Mouse (Mus musculus) bone marrow, adult 2 months (tissue): Measurements from ENCODE around the gene Pigx. TPM values are rescaled to one million over a fixed set of nuclear protein-coding genes. Genes with fewer than 3 reads are reported as not detected.
"Not testable (repeated sequence)": the region's sequence is repeated elsewhere in the genome, so short reads cannot be mapped to it uniquely, and the experiment has no call there.

Experiments
- H3K27ac ChIP-seq: fragments of 200-500 bp; 2 replicates; pipeline ENCODE4 v1.5.1; 2012; ENCODE audit warnings: low read depth, mild to moderate bottlenecking, control low read depth, inconsistent platforms, low read length; ENCODE audit not compliant: control insufficient read depth, poor library complexity, insufficient read depth
- H3K4me1 ChIP-seq: fragments of 200-500 bp; 2 replicates; pipeline ENCODE4 v1.6.1; 2011; ENCODE audit warnings: low read length; ENCODE audit not compliant: control insufficient read depth, insufficient read depth
- H3K4me3 ChIP-seq: fragments of 200-500 bp; replicated peaks from 2 replicates; pipeline ENCODE3; 2011; ENCODE audit warnings: mild to moderate bottlenecking, low read depth, low read length, control low read depth; ENCODE audit not compliant: control insufficient read depth
- CTCF ChIP-seq: fragments of 200-500 bp; IDR thresholded peaks from 2 replicates; pipeline ENCODE4 v1.5.1; 2011; ENCODE audit warnings: low read length, control low read depth; ENCODE audit not compliant: control insufficient read depth, insufficient read depth
- POLR2A ChIP-seq: fragments of 200-500 bp; IDR thresholded peaks from 2 replicates; pipeline ENCODE4 v1.6.1; 2011; ENCODE audit warnings: low read depth, mild to moderate bottlenecking, control low read depth, low read length, borderline replicate concordance; ENCODE audit not compliant: control insufficient read depth
- WGBS: fragments of 180-500 bp; shearing (Covaris S2); methylation state at CpG from one replicate; pipeline ENCODE4 v1.1.7; 2018; 5-methylcytosine and 5-hydroxymethylcytosine counted together
- polyA plus RNA-seq: library from polyadenylated mRNA; stranded (reverse); fragments of >200 nt; gene quantifications from 2 replicates; pipeline ENCODE4 v1.2.4, GENCODE M21; 2011; ENCODE audit warnings: low replicate concordance; ENCODE audit not compliant: missing spikeins, insufficient read depth, insufficient read length

The Pigx gene
- polyA plus RNA-seq, 1 experiment, result 35.7 TPM

- Histone ChIP-seq H3K4me3 (peak overlapping the region; percentile 91), H3K4me1 (peaks cover 1% of the 10 kb centered on the region; the same call in 1 of the 2 replicates), H3K27ac (no peak overlapping the region)
- 2% methylated on average over 13 of the region's 13 CpGs for WGBS
- TF ChIP-seq CTCF, result no peak
- TF ChIP-seq POLR2A, result no peak
Observed at GRCm38 (mm10) chr16:32077648-32078407, 21.7 kb downstream of the Pigx start.

GRCm38 (mm10) chr16:32076406-32076805 is 23.1 kb downstream of the Pigx start:
- TF ChIP-seq CTCF, result no peak
- TF ChIP-seq POLR2A, result no peak
- no peak overlapping the region for H3K27ac ChIP-seq
- peaks cover 1% of the 10 kb centered on the region; the same call in 1 of the 2 replicates for H3K4me1 ChIP-seq
- 45% methylated on average over 3 of the region's 3 CpGs for WGBS
- H3K4me3 ChIP-seq, result no peak overlapping the region

- Histone ChIP-seq H3K4me1 (peaks cover 1% of the 10 kb centered on the region; the same call in 1 of the 2 replicates), H3K27ac (no peak overlapping the region), H3K4me3 (no peak overlapping the region)
- WGBS, result 6% methylated on average over 1 of the region's 1 CpGs
- no peak for TF ChIP-seq POLR2A
- TF ChIP-seq CTCF, result no peak
Observed at GRCm38 (mm10) chr16:32075762-32076161, 23.8 kb downstream of the Pigx start.

- 48% methylated on average over 4 of the region's 4 CpGs for WGBS
- H3K27ac ChIP-seq, H3K4me3 ChIP-seq, H3K4me1 ChIP-seq: not testable (repeated sequence)
Observed at GRCm38 (mm10) chr16:32070070-32070469, 29.5 kb downstream of the Pigx start.

- TF ChIP-seq POLR2A (no peak), CTCF (no peak)
- H3K27ac ChIP-seq, result no peak overlapping the region
- no peak overlapping the region for H3K4me3 ChIP-seq
- H3K4me1 ChIP-seq, result peaks cover 2% of the 10 kb centered on the region
- WGBS, result 67% methylated on average over 12 of the region's 12 CpGs
Observed at GRCm38 (mm10) chr16:32068389-32069300, 30.9 kb downstream of the Pigx start.

- WGBS, result 96% methylated on average over 1 of the region's 1 CpGs
- TF ChIP-seq POLR2A (no peak), CTCF (no peak)
- Histone ChIP-seq H3K4me1 (peaks cover 2% of the 10 kb centered on the region), H3K27ac (no peak overlapping the region), H3K4me3 (no peak overlapping the region)
Observed at GRCm38 (mm10) chr16:32066899-32067298, 32.6 kb downstream of the Pigx start.

GRCm38 (mm10) chr16:32063900-32064299 is 35.6 kb downstream of the Pigx start:
- WGBS, result 46% methylated on average over 7 of the region's 7 CpGs
- H3K4me3 ChIP-seq, result no peak overlapping the region
- H3K27ac ChIP-seq, result no peak overlapping the region
- H3K4me1 ChIP-seq, result peaks cover 2% of the 10 kb centered on the region
- TF ChIP-seq CTCF (no peak), POLR2A (no peak)

- peaks cover 3% of the 10 kb centered on the region for H3K4me1 ChIP-seq
Observed at GRCm38 (mm10) chr16:32062226-32062625, 37.3 kb downstream of the Pigx start.

More at GRCm38 (mm10) chr16:32062226-32062625, 37.3 kb downstream of the Pigx start:
- no peak overlapping the region for H3K4me3 ChIP-seq
- TF ChIP-seq CTCF (no peak), POLR2A (no peak)
- no peak overlapping the region for H3K27ac ChIP-seq
- WGBS, result 59% methylated on average over 2 of the region's 2 CpGs
